Mouse (Mus musculus) stomach, embryonic 15.5 days (tissue): ENCODE data around the gene Arg2. TPM values are rescaled to one million over a fixed set of nuclear protein-coding genes. Genes with fewer than 3 reads are reported as not detected.
"Not testable (repeated sequence)": the region's sequence is repeated elsewhere in the genome, so short reads cannot be mapped to it uniquely, and the experiment has no call there.

Experiments
- ATAC-seq: fragments of 200-750 bp; cut with Nextera tagmentation; 2 replicates; pipeline ENCODE4 v1.8.0; 2017; ENCODE audit warnings: low read depth, moderate number of reproducible peaks, moderate TSS enrichment; ENCODE audit not compliant: insufficient read depth, low FRiP score
- H3K27ac ChIP-seq: fragments of 300-500 bp; sonication (generic); 2 replicates; pipeline ENCODE4 v1.5.1; 2015; ENCODE audit warnings: mild to moderate bottlenecking, inconsistent platforms
- H3K27me3 ChIP-seq: fragments of 300-500 bp; sonication (generic); replicated peaks from 2 replicates; pipeline ENCODE4 v1.6.1; 2015; ENCODE audit warnings: inconsistent platforms
- H3K36me3 ChIP-seq: fragments of 300-500 bp; sonication (generic); 2 replicates; pipeline ENCODE4 v1.6.1; 2015; ENCODE audit warnings: inconsistent platforms
- H3K4me1 ChIP-seq: fragments of 300-500 bp; sonication (generic); 2 replicates; pipeline ENCODE4 v1.6.1; 2015; ENCODE audit warnings: inconsistent platforms
- H3K4me2 ChIP-seq: fragments of 300-500 bp; sonication (generic); 2 replicates; pipeline ENCODE4 v1.6.1; 2015; ENCODE audit warnings: mild to moderate bottlenecking, inconsistent platforms
- H3K4me3 ChIP-seq: fragments of 300-500 bp; sonication (generic); replicated peaks from 2 replicates; pipeline ENCODE4 v1.5.1; 2015; ENCODE audit warnings: inconsistent platforms
- H3K9ac ChIP-seq: fragments of 300-500 bp; sonication (generic); 2 replicates; pipeline ENCODE4 v1.6.1; 2015; ENCODE audit warnings: inconsistent platforms
- H3K9me3 ChIP-seq: fragments of 300-500 bp; sonication (generic); 2 replicates; pipeline ENCODE4 v1.6.1; 2016; ENCODE audit warnings: inconsistent platforms
- WGBS: fragments of 180-500 bp; shearing (Covaris S2); methylation state at CpG from one replicate; pipeline ENCODE4 v1.1.7; 2015; 5-methylcytosine and 5-hydroxymethylcytosine counted together
- polyA plus RNA-seq: library from polyadenylated mRNA; unstranded; fragments of >200 nt; fragmentation: Nextera tagmentation; extraction: Ambion mirVana; gene quantifications from 2 replicates; pipeline ENCODE4 v1.2.1, GENCODE M21; 2015

The Arg2 gene
- polyA plus RNA-seq, 1 experiment from 2014 or later: 1.2 TPM

DNA sequence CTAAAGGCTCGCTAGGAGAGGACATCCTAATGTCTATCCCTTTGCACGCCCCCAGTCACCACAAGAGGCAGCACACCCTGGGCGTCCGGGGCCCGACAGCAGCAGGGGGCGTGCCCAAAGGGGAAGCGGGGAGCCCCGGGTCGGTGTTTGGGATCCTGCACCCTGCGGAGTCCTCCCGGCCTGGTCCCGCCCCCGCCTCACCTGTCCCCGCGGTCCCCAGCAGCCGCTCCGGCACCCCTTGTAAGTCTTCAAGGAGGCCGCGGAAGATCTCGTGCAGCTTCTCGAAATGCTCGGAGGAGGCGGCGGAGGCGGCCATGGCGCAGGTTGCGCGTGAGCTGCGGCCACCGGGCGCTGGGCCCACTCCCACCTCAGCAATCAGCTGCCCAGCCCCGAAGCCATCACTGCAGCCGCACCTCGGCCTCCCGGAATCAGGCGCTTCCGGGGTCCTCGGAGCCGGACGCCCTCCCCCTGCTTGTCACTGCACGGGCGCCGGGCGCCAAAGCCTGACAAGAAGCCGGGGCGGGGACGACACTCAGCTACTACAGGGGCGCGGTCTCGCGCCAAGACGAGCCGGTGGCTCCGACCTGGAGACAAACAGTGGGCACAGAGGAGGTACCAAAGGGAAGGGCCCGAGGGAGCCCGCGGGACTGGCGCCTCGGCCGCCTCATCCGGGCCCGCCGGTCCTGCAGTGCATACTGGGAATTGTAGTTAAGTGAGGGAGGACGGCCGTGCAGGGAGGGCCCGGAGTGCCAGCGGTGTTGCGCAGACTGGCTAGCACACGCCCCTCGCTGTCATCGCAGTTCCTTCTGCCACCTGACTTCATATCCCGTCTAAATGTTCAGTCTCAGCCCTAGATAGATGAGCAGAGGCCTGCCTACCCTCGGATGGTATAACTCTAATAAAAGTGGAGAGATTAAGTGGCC is 41.7 kb downstream of the Arg2 start, which contains the start of gene Vti1b:
TSS of gene Vti1b (minus strand) at position 649 of the 923 bp plus-strand sequence.
- Histone ChIP-seq H3K27ac (peak within 1 kb of the TSS; percentile 93), H3K4me1 (peaks cover 2% of the 10 kb centered on the region; the same call in 1 of the 2 replicates), H3K36me3 (peaks cover 8% of the 10 kb centered on the region; the same call in 1 of the 2 replicates), H3K9ac (peak within 1 kb of the TSS; percentile 70), H3K9me3 (no peaks in the 10 kb centered on the region), H3K27me3 (no peaks in the 10 kb centered on the region), H3K4me2 (peak within 1 kb of the TSS; percentile 62), H3K4me3 (peak within 1 kb of the TSS; percentile 81)
- under 1% methylated on average over 72 of the region's 73 CpGs for WGBS
- peak; percentile 96 for ATAC-seq

GRCm38 (mm10) chr12:79173721-79174120 is 43.1 kb downstream of the Arg2 start:
- Histone ChIP-seq H3K4me2 (no peak overlapping the region), H3K9ac (no peak overlapping the region), H3K4me3 (no peak overlapping the region), H3K27ac (no peak overlapping the region), H3K27me3 (no peaks in the 10 kb centered on the region), H3K4me1 (peaks cover 2% of the 10 kb centered on the region; the same call in 1 of the 2 replicates), H3K9me3 (no peaks in the 10 kb centered on the region), H3K36me3 (peaks cover 8% of the 10 kb centered on the region; the same call in 1 of the 2 replicates)
- no peak for ATAC-seq
- 74% methylated on average over 5 of the region's 5 CpGs for WGBS

GRCm38 (mm10) chr12:79175998-79176397 is 45.4 kb downstream of the Arg2 start:
- no peaks in the 10 kb centered on the region for H3K9me3 ChIP-seq
- no peak overlapping the region for H3K27ac ChIP-seq
- H3K27me3 ChIP-seq: no peaks in the 10 kb centered on the region
- H3K4me1 ChIP-seq: no peaks in the 10 kb centered on the region
- no peak overlapping the region for H3K9ac ChIP-seq
- no peak for ATAC-seq
- no peak overlapping the region for H3K4me3 ChIP-seq
- peaks cover 8% of the 10 kb centered on the region; the same call in 1 of the 2 replicates for H3K36me3 ChIP-seq
- 91% methylated on average over 5 of the region's 5 CpGs for WGBS
- no peak overlapping the region for H3K4me2 ChIP-seq

DNA sequence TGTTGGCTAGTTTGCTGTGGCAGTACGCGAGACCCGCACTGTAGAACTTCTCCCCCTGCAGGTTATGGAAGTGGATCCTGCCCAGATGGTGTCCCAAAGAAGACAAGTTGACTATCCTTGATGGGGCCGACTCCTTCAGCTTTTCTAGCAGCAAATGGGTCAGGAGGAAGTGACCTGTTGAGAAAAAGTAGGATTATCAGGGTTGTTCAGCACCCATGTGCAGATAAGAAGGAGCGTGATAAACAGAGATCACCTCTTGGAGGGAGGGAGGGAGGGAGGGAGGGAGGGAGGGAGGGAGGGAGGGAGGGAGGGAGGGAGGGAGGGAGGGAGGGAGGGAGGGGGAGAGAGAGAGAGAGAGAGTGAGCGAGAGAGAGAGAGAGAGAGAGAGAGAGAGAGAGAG is 54.6 kb downstream of the Arg2 start:
- peaks cover 36% of the 10 kb centered on the region for H3K36me3 ChIP-seq
- ATAC-seq, H3K27me3 ChIP-seq, H3K4me1 ChIP-seq, H3K27ac ChIP-seq, H3K9me3 ChIP-seq, H3K9ac ChIP-seq, H3K4me3 ChIP-seq, H3K4me2 ChIP-seq: not testable (repeated sequence)
- 83% methylated on average over 5 of the region's 6 CpGs for WGBS

GRCm38 (mm10) chr12:79190931-79191673 is 60.5 kb downstream of the Arg2 start:
- ATAC-seq: peak; percentile 95
- H3K4me3 ChIP-seq: peak overlapping the region; percentile 57
- no peaks in the 10 kb centered on the region for H3K9me3 ChIP-seq
- peak overlapping the region; percentile 48 for H3K27ac ChIP-seq
- WGBS: under 1% methylated on average over 18 of the region's 18 CpGs
- H3K36me3 ChIP-seq: peaks cover 12% of the 10 kb centered on the region; the same call in 1 of the 2 replicates
- H3K27me3 ChIP-seq: no peaks in the 10 kb centered on the region
- H3K4me2 ChIP-seq: peak overlapping the region; percentile 68
- no peaks in the 10 kb centered on the region for H3K4me1 ChIP-seq
- H3K9ac ChIP-seq: peak overlapping the region; percentile 35; the same call in 1 of the 2 replicates

DNA sequence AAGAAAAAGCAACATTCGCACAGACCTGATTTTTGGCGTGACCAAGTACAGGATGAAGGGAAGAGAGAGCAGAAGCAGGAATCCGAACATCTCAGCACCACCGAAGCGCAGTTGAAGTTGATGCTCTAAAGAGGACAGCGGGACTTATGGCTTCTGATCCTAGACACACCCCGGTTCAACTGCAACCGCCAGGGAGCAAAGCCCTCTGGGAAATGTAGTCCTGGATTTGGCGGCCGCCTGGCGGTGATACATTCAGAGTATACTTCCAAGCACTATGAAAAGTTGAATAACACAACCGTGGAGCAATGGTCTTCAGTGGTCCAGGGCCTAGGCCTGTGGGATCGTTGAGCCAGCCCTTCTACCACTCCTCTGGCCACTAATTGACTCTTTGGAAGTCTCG is 61.1 kb downstream of the Arg2 start:
- Histone ChIP-seq H3K4me3 (peak overlapping the region; percentile 57), H3K9me3 (no peaks in the 10 kb centered on the region), H3K36me3 (0 out of 2 replicates have a peak, but pooled peaks cover 9% of the 10 kb centered on the region), H3K4me1 (no peaks in the 10 kb centered on the region), H3K27ac (peak overlapping the region; percentile 48), H3K4me2 (peak overlapping the region; percentile 68), H3K27me3 (no peaks in the 10 kb centered on the region), H3K9ac (peak overlapping the region; percentile 35; the same call in 1 of the 2 replicates)
- 3% methylated on average over 14 of the region's 14 CpGs for WGBS
- ATAC-seq: peak; percentile 86

DNA sequence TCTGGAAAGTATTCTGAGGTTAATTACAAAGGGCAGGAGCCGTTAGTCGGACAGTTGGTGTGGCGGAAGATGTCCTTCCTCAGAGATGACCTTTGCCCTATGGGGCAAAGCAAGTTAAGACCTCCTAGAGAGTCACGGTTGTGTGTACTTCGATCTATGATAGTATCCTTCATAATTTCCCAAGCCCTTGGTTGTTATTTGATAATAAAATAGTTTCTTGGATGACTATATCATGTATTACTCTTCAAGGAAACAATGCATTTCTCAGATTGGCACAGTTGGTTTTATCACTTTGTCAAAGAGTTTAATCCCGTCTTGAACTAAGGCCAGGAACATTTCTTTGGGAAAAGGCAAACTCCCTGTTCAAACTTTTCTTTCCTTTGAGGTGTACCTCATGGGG is 61.6 kb downstream of the Arg2 start, which contains the start of gene Rdh11:
TSS of gene Rdh11 (minus strand) at position 101 of the 400 bp plus-strand sequence.
- Histone ChIP-seq H3K9ac (peak within 1 kb of the TSS; percentile 35; the same call in 1 of the 2 replicates), H3K9me3 (no peaks in the 10 kb centered on the region), H3K4me2 (peak within 1 kb of the TSS; percentile 68), H3K36me3 (0 out of 2 replicates have a peak, but pooled peaks cover 8% of the 10 kb centered on the region), H3K27ac (peak within 1 kb of the TSS; percentile 48), H3K27me3 (no peaks in the 10 kb centered on the region), H3K4me3 (peak within 1 kb of the TSS; percentile 57), H3K4me1 (no peaks in the 10 kb centered on the region)
- 61% methylated on average over 6 of the region's 6 CpGs for WGBS
- no peak for ATAC-seq

DNA sequence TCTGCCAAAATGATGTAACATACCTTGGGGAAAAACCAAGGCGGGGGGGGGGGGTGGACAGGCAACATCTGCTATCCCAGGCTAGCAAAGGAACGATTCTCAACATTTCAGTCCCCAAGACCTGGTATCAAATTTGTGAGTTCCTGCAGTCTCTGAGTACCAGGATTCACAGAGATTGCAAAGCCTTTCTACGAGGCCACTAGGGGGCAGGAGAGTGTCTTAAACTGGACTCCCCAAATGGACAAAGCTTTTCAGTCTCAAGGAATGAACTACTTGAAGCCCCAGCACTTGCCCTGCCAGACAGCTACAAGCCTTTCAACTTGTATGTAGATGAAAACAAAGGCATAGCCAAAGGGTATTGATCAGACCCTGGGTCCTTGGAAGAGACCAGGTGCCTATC is 62.9 kb downstream of the Arg2 start:
- Histone ChIP-seq H3K4me2 (no peak overlapping the region), H3K9ac (no peak overlapping the region), H3K27me3 (no peaks in the 10 kb centered on the region), H3K36me3 (no peaks in the 10 kb centered on the region), H3K27ac (no peak overlapping the region), H3K4me1 (no peaks in the 10 kb centered on the region), H3K4me3 (no peak overlapping the region), H3K9me3 (no peaks in the 10 kb centered on the region)
- 6% methylated on average over 3 of the region's 3 CpGs for WGBS
- no peak for ATAC-seq

DNA sequence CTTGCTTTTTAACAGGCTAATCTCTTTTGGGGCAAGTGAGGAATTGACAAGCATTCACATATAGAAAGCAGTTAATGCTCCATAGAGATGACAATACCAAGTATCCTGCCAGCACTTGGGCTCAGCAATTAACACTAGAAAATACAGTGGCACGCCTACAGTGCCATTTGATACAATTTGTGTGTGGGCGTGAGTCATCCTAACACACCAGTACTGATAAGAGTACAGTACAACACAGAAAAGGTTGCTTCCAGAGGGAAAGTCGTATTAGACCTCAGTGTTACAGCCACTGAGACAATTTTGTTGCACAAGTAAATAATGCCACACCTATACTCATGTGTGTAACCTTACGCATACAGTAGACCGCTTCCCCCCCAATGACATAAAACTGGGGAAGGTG is 66.5 kb downstream of the Arg2 start:
- Histone ChIP-seq H3K27ac (no peak overlapping the region), H3K9me3 (no peaks in the 10 kb centered on the region), H3K4me3 (no peak overlapping the region), H3K9ac (no peak overlapping the region), H3K4me2 (no peak overlapping the region), H3K27me3 (no peaks in the 10 kb centered on the region), H3K4me1 (no peaks in the 10 kb centered on the region), H3K36me3 (no peaks in the 10 kb centered on the region)
- 75% methylated on average over 5 of the region's 5 CpGs for WGBS
- ATAC-seq: no peak

- H3K27ac ChIP-seq: no peak overlapping the region
- ATAC-seq: no peak
- no peak overlapping the region for H3K4me3 ChIP-seq
- no peaks in the 10 kb centered on the region for H3K27me3 ChIP-seq
- no peak overlapping the region for H3K4me2 ChIP-seq
- no peak overlapping the region for H3K9ac ChIP-seq
- no peaks in the 10 kb centered on the region for H3K9me3 ChIP-seq
- no peaks in the 10 kb centered on the region for H3K4me1 ChIP-seq
- 66% methylated on average over 3 of the region's 3 CpGs for WGBS
- no peaks in the 10 kb centered on the region for H3K36me3 ChIP-seq
These were observed 71.3 kb downstream of the Arg2 start for GRCm38 (mm10) chr12:79201882-79202281.
